Mouse (Mus musculus) liver, adult 2 months (tissue): ENCODE data around the gene Ephb2. TPM values are rescaled to one million over a fixed set of nuclear protein-coding genes. Genes with fewer than 3 reads are reported as not detected.

Source experiments
- DNase-seq: peaks from one replicate; pipeline ENCODE4 v3.0.0-alpha.2; 2011; ENCODE audit warnings: low read depth, low spot score; ENCODE audit errors: extremely low read depth
- H3K27ac ChIP-seq: fragments of 200-500 bp; replicated peaks from 2 replicates; pipeline ENCODE4 v1.5.1; 2012; ENCODE audit warnings: low read depth, mild to moderate bottlenecking, control low read depth, inconsistent platforms, low read length; ENCODE audit not compliant: insufficient read depth
- H3K27me3 ChIP-seq: fragments of 200-500 bp; 2 replicates; pipeline ENCODE4 v1.6.1; 2012; ENCODE audit warnings: mild to moderate bottlenecking, moderate library complexity, low read length, inconsistent platforms; ENCODE audit not compliant: control insufficient read depth, insufficient read depth
- H3K36me3 ChIP-seq: fragments of 200-500 bp; 2 replicates; pipeline ENCODE4 v1.6.1; 2012; ENCODE audit warnings: low read length, inconsistent platforms; ENCODE audit not compliant: control insufficient read depth, insufficient read depth
- H3K4me1 ChIP-seq: fragments of 200-500 bp; 2 replicates; pipeline ENCODE4 v1.6.1; 2011; ENCODE audit warnings: low read length; ENCODE audit not compliant: control insufficient read depth, insufficient read depth
- H3K4me3 ChIP-seq: fragments of 200-500 bp; 2 replicates; pipeline ENCODE4 v1.5.1; 2011; ENCODE audit warnings: low read depth, mild to moderate bottlenecking, control low read depth, low read length, moderate library complexity; ENCODE audit not compliant: insufficient read depth
- H3K79me2 ChIP-seq: fragments of 200-500 bp; 2 replicates; pipeline ENCODE4 v1.6.1; 2012; ENCODE audit warnings: inconsistent platforms, mild to moderate bottlenecking, low read length, moderate library complexity; ENCODE audit not compliant: control insufficient read depth, insufficient read depth
- H3K9ac ChIP-seq: fragments of 200-500 bp; 2 replicates; pipeline ENCODE4 v1.6.1; 2012; ENCODE audit warnings: low read depth, mild to moderate bottlenecking, control low read depth, inconsistent platforms, low read length
- CTCF ChIP-seq: fragments of 200-500 bp; IDR thresholded peaks from 2 replicates; pipeline ENCODE4 v1.5.1; 2011; ENCODE audit warnings: low read depth, low read length, control low read depth
- POLR2A ChIP-seq: fragments of 200-500 bp; IDR thresholded peaks from 2 replicates; pipeline ENCODE4 v1.6.1; 2011; ENCODE audit warnings: low read length, control low read depth; ENCODE audit not compliant: insufficient read depth; ENCODE audit errors: extremely low read depth
- WGBS: fragments of 180-500 bp; shearing (Covaris S2); methylation state at CpG from one replicate; pipeline ENCODE4 v1.1.7; 2018; 5-methylcytosine and 5-hydroxymethylcytosine counted together
- polyA plus RNA-seq: library from polyadenylated mRNA; depleted of rRNA; stranded (reverse); fragments of >200 nt; gene quantifications from 2 replicates; pipeline ENCODE4 v1.2.3, GENCODE M21; 2012
- total RNA-seq: library from RNA; depleted of rRNA; stranded (reverse); fragments of >200 nt; gene quantifications from 2 replicates; pipeline ENCODE4 v1.2.3, GENCODE M21; 2014

The Ephb2 gene
- total and polyA plus RNA-seq, 2 experiments = 0.18 to 0.37 TPM

DNA sequence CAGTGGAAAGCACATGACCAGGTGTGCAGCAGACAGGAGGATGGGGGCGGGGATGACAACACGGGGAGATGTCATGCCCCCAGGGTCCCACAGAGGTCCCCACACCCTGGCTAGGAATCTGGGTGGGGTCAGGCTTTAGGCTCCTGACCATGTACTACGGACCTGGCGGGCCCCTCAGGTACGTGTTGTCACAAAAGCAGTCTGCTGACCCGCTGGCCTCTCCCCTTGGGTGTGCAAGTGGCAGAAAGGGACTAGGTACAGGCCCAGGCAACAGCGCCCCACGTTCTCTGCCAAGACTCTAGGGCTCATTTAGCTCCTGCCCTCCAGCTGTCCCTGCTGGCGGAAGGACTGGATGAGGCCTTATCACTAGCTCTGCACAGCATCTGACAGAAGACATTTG is 105.3 kb downstream of the Ephb2 start:
- TF ChIP-seq POLR2A (no peak), CTCF (no peak)
- H3K4me1 ChIP-seq = no peaks in the 10 kb centered on the region
- H3K36me3 ChIP-seq = no peaks in the 10 kb centered on the region
- no peak overlapping the region for H3K4me3 ChIP-seq
- no peak overlapping the region for H3K9ac ChIP-seq
- no peaks in the 10 kb centered on the region for H3K79me2 ChIP-seq
- WGBS = 83% methylated on average over 9 of the region's 9 CpGs
- H3K27ac ChIP-seq = no peak overlapping the region
- no peak for DNase-seq
- H3K27me3 ChIP-seq = no peaks in the 10 kb centered on the region

DNA sequence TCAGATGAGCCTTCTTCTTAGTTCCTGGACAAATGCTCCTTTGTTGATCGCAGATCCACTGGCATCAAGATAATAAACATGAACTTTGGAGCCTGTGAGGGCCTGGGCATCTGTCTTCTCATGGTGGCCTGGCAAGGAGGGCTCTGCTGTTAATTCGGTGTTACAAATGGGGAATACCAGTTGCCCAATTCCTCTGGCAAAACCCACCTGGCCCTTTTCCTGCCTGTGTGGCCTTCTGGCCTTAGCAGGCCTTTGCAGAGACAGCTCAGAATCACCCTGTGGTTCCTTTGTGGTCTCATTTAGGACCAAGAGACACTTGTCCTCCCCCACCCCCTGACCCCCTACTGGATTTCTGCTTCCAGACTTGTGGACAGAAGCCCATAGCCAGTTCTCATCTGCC is 106.2 kb downstream of the Ephb2 start:
- no peaks in the 10 kb centered on the region for H3K4me1 ChIP-seq
- no peak overlapping the region for H3K27ac ChIP-seq
- no peaks in the 10 kb centered on the region for H3K36me3 ChIP-seq
- 58% methylated on average over 2 of the region's 2 CpGs for WGBS
- H3K27me3 ChIP-seq = no peaks in the 10 kb centered on the region
- no peaks in the 10 kb centered on the region for H3K79me2 ChIP-seq
- no peak for TF ChIP-seq CTCF
- no peak for TF ChIP-seq POLR2A
- H3K4me3 ChIP-seq = no peak overlapping the region
- H3K9ac ChIP-seq = no peak overlapping the region
- peak; percentile 23 for DNase-seq

DNA sequence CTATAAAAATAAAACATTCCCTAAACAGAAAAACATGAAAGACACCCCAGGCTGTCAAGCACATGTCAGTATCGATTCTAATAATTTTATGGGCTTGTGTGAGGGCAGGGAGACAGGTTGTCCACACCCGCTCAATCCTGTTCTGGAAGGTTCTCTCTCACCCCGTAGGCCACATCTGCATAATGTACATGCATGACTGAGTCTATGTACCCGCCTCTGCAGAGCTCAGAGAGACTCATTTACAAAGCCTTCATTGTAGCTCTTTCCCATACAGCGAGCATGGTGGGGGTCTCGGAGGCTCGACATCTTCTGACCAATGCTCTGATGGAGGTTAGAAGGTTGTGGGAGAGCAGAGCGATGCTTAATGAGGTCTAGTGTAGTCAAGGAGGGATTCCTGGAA is 108.8 kb downstream of the Ephb2 start:
- Histone ChIP-seq H3K4me3 (no peak overlapping the region), H3K27ac (no peak overlapping the region), H3K36me3 (no peaks in the 10 kb centered on the region), H3K79me2 (no peaks in the 10 kb centered on the region), H3K4me1 (no peaks in the 10 kb centered on the region), H3K27me3 (no peaks in the 10 kb centered on the region), H3K9ac (no peak overlapping the region)
- WGBS = 86% methylated on average over 8 of the region's 8 CpGs
- TF ChIP-seq CTCF (no peak), POLR2A (no peak)
- DNase-seq = no peak

- TF ChIP-seq CTCF (no peak), POLR2A (no peak)
- H3K4me1 ChIP-seq = no peaks in the 10 kb centered on the region
- DNase-seq = no peak
- no peak overlapping the region for H3K9ac ChIP-seq
- H3K27me3 ChIP-seq = no peaks in the 10 kb centered on the region
- no peaks in the 10 kb centered on the region for H3K36me3 ChIP-seq
- H3K4me3 ChIP-seq = no peak overlapping the region
- H3K79me2 ChIP-seq = no peaks in the 10 kb centered on the region
- 79% methylated on average over 17 of the region's 17 CpGs for WGBS
- H3K27ac ChIP-seq = no peak overlapping the region
Measured at GRCm38 (mm10) chr4:136724731-136725130, 111.1 kb downstream of the Ephb2 start.

DNA sequence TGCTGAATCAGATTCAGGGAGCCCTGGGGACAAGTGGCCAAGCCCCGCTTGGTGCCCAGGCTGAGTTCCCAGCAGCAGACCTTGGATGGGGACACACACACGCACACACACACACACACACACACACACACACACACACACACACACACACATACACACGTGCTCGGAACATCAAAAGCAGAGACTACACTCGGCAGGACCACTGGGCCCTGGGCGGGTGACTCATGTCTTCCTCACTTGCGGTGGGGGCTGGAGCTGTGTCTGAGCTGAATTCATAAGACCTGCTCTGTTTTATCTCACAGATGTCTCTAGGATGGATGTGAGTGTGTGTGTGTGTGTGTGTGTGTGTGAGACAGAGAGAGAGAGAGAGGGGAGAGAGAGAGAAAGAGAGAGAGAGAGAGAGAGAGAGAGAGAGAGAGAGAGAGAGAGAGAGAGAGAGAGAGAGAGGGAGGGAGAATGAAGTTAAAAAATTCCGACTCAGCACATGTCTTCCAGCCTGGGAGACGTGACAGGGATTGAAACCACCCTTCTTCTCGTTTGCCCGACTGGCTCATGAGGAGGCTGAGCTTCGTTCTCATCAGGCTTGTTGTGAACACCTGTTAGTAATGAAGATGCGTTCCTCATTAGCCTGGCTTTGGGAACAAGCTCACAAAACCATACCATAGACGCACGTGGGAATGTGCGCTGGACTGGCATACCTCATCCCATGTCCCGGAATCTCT is 113.3 kb downstream of the Ephb2 start:
- no peak overlapping the region for H3K9ac ChIP-seq
- no peaks in the 10 kb centered on the region for H3K4me1 ChIP-seq
- DNase-seq = no peak
- H3K4me3 ChIP-seq = no peak overlapping the region
- H3K36me3 ChIP-seq = no peaks in the 10 kb centered on the region
- TF ChIP-seq CTCF (no peak), POLR2A (no peak)
- H3K27ac ChIP-seq = no peak overlapping the region
- H3K79me2 ChIP-seq = no peaks in the 10 kb centered on the region
- H3K27me3 ChIP-seq = no peaks in the 10 kb centered on the region
- WGBS = 73% methylated on average over 17 of the region's 17 CpGs

GRCm38 (mm10) chr4:136721937-136722336 is 113.9 kb downstream of the Ephb2 start:
- no peak overlapping the region for H3K9ac ChIP-seq
- DNase-seq = no peak
- no peaks in the 10 kb centered on the region for H3K36me3 ChIP-seq
- no peaks in the 10 kb centered on the region for H3K27me3 ChIP-seq
- TF ChIP-seq CTCF (no peak), POLR2A (no peak)
- no peak overlapping the region for H3K27ac ChIP-seq
- H3K79me2 ChIP-seq = no peaks in the 10 kb centered on the region
- no peaks in the 10 kb centered on the region for H3K4me1 ChIP-seq
- H3K4me3 ChIP-seq = no peak overlapping the region
- 45% methylated on average over 3 of the region's 3 CpGs for WGBS
